Mouse (Mus musculus) stomach, embryonic 16.5 days (tissue): ENCODE measurements around the gene Ccpg1os. TPM values are rescaled to one million over a fixed set of nuclear protein-coding genes. Genes with fewer than 3 reads are reported as not detected.

Experiments used
- ATAC-seq: fragments of 200-750 bp; cut with Nextera tagmentation; 2 replicates; pipeline ENCODE4 v1.8.0; 2017; ENCODE audit warnings: moderate number of reproducible peaks, moderate TSS enrichment; ENCODE audit not compliant: insufficient read depth, low FRiP score
- H3K27ac ChIP-seq: fragments of 300-500 bp; sonication (generic); 2 replicates; pipeline ENCODE4 v1.5.1; 2014; ENCODE audit warnings: low read length
- H3K27me3 ChIP-seq: fragments of 300-500 bp; sonication (generic); 2 replicates; pipeline ENCODE4 v1.6.1; 2014; ENCODE audit warnings: low read length, control low read depth, mixed read lengths; ENCODE audit not compliant: control insufficient read depth, insufficient read depth
- H3K36me3 ChIP-seq: fragments of 300-500 bp; sonication (generic); 2 replicates; pipeline ENCODE4 v1.6.1; 2014; ENCODE audit warnings: low read length; ENCODE audit not compliant: control insufficient read depth, insufficient read depth
- H3K4me1 ChIP-seq: fragments of 300-500 bp; sonication (generic); 2 replicates; pipeline ENCODE4 v1.6.1; 2014; ENCODE audit warnings: low read length, control low read depth, mixed read lengths; ENCODE audit not compliant: control insufficient read depth, insufficient read depth
- H3K4me2 ChIP-seq: fragments of 300-500 bp; sonication (generic); 2 replicates; pipeline ENCODE4 v1.6.1; 2014; ENCODE audit warnings: low read depth, low read length, mixed read lengths
- H3K4me3 ChIP-seq: fragments of 300-500 bp; sonication (generic); replicated peaks from 2 replicates; pipeline ENCODE4 v1.5.1; 2014; ENCODE audit warnings: mild to moderate bottlenecking, low read length
- H3K9ac ChIP-seq: fragments of 300-500 bp; sonication (generic); 2 replicates; pipeline ENCODE4 v1.6.1; 2014; ENCODE audit warnings: low read length
- H3K9me3 ChIP-seq: fragments of 300-500 bp; sonication (generic); replicated peaks from 2 replicates; pipeline ENCODE4 v1.6.1; 2016; ENCODE audit warnings: low read length, control low read depth; ENCODE audit not compliant: control insufficient read depth
- WGBS: fragments of 180-500 bp; shearing (Covaris S2); extraction: QIAGEN DNeasy Blood & Tissue Kit; methylation state at CpG from one replicate; pipeline ENCODE4 v1.1.7; 2014; 5-methylcytosine and 5-hydroxymethylcytosine counted together
- polyA plus RNA-seq: library from polyadenylated mRNA; unstranded; fragments of >200 nt; fragmentation: Nextera tagmentation; extraction: Ambion mirVana; gene quantifications from 2 replicates; pipeline ENCODE4 v1.2.1, GENCODE M21; 2015

Gene Ccpg1os
- polyA plus RNA-seq, 1 experiment from 2014 or later: 11.2 TPM

DNA sequence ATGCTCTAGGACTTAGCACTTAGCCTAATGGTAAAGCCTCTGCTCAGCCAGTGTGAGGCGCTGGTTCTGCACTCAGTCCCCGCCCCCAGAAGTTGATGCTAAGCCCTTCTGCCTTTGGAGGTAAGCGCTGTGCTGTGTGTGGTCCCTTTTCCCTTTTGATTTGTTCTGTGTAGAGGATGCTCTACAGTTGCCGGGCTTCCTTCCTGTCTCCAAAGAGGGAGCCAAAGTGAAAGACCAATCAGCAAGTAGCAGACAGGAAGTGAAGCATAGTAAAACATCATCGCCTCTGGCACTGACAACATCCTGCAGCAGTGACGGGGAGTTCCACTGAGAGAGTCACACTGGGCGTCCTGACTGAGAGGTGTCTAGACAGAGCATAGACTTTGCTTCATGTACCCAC lies 15.3 kb downstream of the Ccpg1os start:
- Histone ChIP-seq H3K4me1 (no peaks in the 10 kb centered on the region), H3K9me3 (no peaks in the 10 kb centered on the region), H3K27ac (no peak overlapping the region), H3K36me3 (no peaks in the 10 kb centered on the region), H3K4me3 (no peak overlapping the region), H3K4me2 (no peak overlapping the region), H3K9ac (no peak overlapping the region), H3K27me3 (no peaks in the 10 kb centered on the region)
- 70% methylated on average over 7 of the region's 7 CpGs for WGBS
- ATAC-seq: no peak

DNA sequence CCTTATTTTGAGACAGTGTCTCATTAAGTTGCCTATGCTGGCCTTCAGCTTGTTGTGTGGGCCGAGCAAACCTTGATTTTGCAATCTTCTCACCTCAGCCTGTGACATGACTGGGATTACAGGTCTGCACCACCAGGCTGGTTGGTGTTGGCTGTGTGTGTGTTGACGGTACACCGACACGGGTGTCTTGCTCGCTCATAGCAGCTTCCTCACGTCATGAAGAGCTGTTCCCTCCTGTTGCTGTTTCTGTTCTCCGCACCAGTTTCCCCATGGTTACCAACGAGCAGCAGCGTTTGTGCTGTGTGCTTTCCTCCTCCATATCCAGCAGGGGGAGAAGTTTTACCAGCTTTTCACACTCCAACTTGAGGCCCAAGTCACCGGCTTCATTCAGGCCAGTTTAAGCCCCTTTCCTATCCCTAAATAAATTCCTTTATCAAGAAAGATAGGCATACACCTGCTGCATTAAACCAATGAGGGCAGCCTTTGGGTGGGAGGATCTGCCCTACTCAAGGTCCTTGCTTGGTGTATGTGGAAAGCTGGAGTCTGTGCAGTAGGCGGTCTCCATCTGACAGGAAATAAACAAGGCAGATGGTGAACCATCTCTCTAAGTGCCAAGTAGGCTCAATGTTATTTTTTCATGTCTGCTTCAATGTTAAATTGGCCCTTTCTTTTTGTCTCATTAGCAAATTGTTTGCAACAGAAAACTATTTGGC lies 16.7 kb downstream of the Ccpg1os start:
- ATAC-seq: peak; percentile 64; the same call in 1 of the 2 replicates
- Histone ChIP-seq H3K27me3 (no peaks in the 10 kb centered on the region), H3K9me3 (no peaks in the 10 kb centered on the region), H3K4me2 (no peak overlapping the region), H3K4me1 (no peaks in the 10 kb centered on the region), H3K27ac (no peak overlapping the region), H3K4me3 (no peak overlapping the region), H3K36me3 (no peaks in the 10 kb centered on the region), H3K9ac (0 out of 2 replicates have a peak overlapping the region, but pooled peaks have one; percentile 7)
- WGBS: 24% methylated on average over 11 of the region's 11 CpGs

DNA sequence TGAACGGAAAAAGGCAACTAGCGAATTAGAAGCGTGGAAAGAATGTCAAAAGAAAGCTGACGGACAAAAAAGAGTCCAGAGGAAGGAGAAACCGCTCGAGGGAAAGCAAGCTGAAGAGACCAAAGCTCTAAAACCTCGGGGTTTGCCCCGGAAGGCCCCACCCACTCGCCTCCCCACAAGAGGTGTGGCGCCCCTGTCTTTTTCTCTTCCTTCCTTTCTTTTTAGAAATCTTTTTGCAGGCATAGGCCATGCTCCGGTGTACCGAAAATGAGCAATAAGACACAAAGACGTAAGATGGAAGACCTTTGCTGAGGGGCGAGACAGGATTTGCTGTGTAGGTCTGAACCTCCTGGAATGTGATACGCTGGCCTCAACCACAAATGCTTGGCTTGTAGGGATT lies 23.2 kb downstream of the Ccpg1os start:
- no peaks in the 10 kb centered on the region for H3K9me3 ChIP-seq
- peaks cover 3% of the 10 kb centered on the region; the same call in 1 of the 2 replicates for H3K4me1 ChIP-seq
- no peak for ATAC-seq
- no peak overlapping the region for H3K4me3 ChIP-seq
- 82% methylated on average over 15 of the region's 15 CpGs for WGBS
- H3K27me3 ChIP-seq: no peaks in the 10 kb centered on the region
- no peak overlapping the region for H3K9ac ChIP-seq
- H3K27ac ChIP-seq: no peak overlapping the region
- H3K4me2 ChIP-seq: no peak overlapping the region
- no peaks in the 10 kb centered on the region for H3K36me3 ChIP-seq

DNA sequence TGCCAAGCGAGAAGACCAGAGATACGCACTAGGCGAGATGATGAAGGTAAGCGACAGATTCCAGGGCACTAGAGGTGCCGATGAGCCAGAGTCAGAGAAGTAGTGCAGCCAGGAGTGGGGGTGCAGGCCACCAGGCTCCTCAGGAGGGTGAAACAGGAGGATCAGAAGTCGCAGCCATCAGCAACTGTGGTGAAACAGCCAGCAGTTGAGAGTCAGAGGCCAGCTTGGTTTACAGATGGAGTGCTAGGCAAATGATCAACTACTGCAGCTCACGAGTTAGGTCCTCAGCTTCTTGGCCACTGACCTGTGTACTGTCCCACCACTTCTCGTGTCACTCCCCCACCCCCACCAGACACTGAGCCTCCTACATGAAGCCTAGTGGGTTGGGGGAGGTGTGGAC lies 23.8 kb downstream of the Ccpg1os start:
- peaks cover 3% of the 10 kb centered on the region; the same call in 1 of the 2 replicates for H3K4me1 ChIP-seq
- WGBS: 64% methylated on average over 8 of the region's 8 CpGs
- no peaks in the 10 kb centered on the region for H3K9me3 ChIP-seq
- H3K36me3 ChIP-seq: no peaks in the 10 kb centered on the region
- ATAC-seq: no peak
- no peak overlapping the region for H3K4me2 ChIP-seq
- H3K27ac ChIP-seq: no peak overlapping the region
- H3K27me3 ChIP-seq: no peaks in the 10 kb centered on the region
- H3K9ac ChIP-seq: no peak overlapping the region
- H3K4me3 ChIP-seq: no peak overlapping the region

DNA sequence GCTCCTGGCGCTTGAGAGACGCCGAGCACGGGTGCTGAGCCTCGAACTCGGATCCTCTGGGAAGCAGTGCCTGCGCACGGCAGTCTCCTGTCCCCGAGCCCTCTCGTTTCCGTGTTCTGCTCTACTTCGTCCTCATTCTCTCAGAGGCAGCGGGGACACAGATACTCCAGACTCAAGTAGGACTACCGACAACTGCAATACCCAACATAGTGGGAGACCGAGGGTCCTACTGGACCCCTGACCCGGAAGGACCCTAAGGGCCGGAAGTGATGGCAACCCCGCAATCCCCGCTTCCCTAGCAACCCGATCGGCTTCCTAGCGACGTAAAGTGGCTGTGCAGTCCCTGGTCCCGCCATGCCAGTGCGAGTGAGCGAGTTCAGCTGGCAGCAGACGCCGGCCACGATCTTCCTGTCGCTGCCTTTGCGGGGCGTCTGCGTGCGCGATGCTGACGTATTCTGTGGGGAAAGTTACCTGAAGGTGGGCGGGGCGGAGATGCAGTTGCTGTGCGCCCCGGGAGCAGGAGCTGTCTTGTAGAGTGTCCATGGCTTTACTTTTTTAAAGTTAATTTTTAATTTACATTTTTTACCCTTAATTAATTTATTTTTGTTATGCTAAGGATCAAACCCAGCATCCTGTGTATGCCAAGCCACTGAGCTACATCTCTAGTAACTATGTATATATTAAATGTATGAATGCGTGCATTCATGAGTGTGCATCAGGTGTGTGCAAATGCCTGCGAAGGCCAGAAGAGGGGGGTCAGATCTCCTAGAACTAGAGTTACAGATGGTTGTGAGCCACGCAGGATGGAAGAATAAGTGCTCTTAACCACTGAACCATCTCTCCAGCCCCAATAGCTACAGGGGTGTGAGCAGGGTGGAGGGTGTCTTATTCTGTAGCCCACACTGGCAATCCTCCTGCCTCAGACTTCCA lies 26.4 kb downstream of the Ccpg1os start, which contains the start of the genes Dyx1c1 and Gm44503:
TSS of gene Dyx1c1 (plus strand) at position 265 of the 930 bp plus-strand sequence.
TSS of gene Gm44503 (plus strand) at position 332 of the 930 bp plus-strand sequence.
- H3K4me3 ChIP-seq: peak within 1 kb of the TSS; percentile 76
- no peaks in the 10 kb centered on the region for H3K27me3 ChIP-seq
- peak within 1 kb of the TSS; percentile 24; the same call in 1 of the 2 replicates for H3K27ac ChIP-seq
- H3K9ac ChIP-seq: peak within 1 kb of the TSS; percentile 74
- H3K36me3 ChIP-seq: no peaks in the 10 kb centered on the region
- peak within 1 kb of the TSS; percentile 68 for H3K4me2 ChIP-seq
- no peaks in the 10 kb centered on the region for H3K9me3 ChIP-seq
- 2% methylated on average over 43 of the region's 43 CpGs for WGBS
- ATAC-seq: peak; percentile 90
- H3K4me1 ChIP-seq: peaks cover 3% of the 10 kb centered on the region; the same call in 1 of the 2 replicates

DNA sequence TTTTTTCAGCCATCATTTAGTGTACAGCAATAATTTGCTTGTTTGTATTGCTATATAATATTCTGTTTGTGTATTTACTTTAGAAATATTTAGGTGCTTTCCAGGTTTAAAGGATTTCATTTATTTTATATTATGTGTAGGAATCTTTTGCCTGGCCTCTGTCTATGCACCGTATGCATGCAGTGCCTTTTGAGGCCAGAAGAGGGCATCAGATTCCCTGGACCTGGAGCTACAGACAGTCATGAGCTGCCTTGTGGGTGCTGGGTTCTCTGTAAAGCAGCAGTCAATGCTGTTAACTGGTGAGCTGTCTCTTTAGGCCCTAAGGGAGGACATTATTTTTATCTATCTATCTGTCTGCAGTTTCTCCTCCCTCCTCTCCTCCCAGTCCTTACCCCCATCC lies 29.6 kb downstream of the Ccpg1os start:
- WGBS: 22% methylated on average over 1 of the region's 1 CpGs
- no peak overlapping the region for H3K4me2 ChIP-seq
- no peaks in the 10 kb centered on the region for H3K27me3 ChIP-seq
- no peak overlapping the region for H3K9ac ChIP-seq
- no peak overlapping the region for H3K27ac ChIP-seq
- no peak overlapping the region for H3K4me3 ChIP-seq
- H3K36me3 ChIP-seq: no peaks in the 10 kb centered on the region
- ATAC-seq: no peak
- no peaks in the 10 kb centered on the region for H3K9me3 ChIP-seq
- H3K4me1 ChIP-seq: peaks cover 3% of the 10 kb centered on the region; the same call in 1 of the 2 replicates

DNA sequence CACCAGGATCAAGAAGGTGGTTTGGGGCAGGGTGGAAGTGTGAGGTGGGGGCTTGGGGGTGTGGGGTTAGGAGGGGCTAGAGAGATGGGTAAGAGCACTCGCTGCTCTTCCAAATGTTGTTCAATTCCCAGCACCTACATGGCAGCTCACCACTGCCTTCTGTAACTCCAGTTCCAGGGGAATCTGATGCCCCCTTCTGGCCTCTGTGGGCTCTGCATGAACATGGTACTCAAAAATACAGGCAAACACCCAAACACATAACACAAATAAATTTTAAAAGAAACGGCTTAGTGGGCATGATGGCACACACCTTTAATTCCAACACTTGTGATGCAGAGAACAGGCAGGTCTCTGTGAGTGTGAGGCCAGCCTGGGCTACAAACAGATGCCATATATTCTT lies 30.4 kb downstream of the Ccpg1os start:
- no peak overlapping the region for H3K27ac ChIP-seq
- H3K4me2 ChIP-seq: no peak overlapping the region
- no peaks in the 10 kb centered on the region for H3K9me3 ChIP-seq
- 53% methylated on average over 2 of the region's 2 CpGs for WGBS
- no peak for ATAC-seq
- peaks cover 3% of the 10 kb centered on the region; the same call in 1 of the 2 replicates for H3K4me1 ChIP-seq
- no peak overlapping the region for H3K4me3 ChIP-seq
- no peak overlapping the region for H3K9ac ChIP-seq
- H3K36me3 ChIP-seq: no peaks in the 10 kb centered on the region
- no peaks in the 10 kb centered on the region for H3K27me3 ChIP-seq

DNA sequence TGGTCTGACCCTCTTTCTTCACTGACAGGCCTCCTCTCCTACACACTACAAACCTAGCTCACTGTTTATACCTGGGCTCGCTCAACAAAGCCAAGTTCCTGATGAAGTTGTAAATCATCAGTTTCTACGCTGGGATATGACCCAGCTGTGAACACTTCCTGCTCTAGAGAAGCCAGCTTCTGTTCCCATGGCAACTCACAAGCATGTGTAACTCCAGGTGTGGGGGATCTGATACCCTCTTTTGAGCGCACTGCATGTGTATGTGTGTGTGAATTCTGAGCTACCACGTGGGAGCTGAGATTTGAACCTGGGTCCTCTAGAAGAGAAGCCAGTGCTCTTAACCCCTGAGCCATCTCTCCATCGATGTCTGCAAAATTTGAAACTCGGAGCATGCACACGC lies 35.6 kb downstream of the Ccpg1os start:
- Histone ChIP-seq H3K4me3 (no peak overlapping the region), H3K36me3 (peaks cover 8% of the 10 kb centered on the region; the same call in 1 of the 2 replicates), H3K4me2 (no peak overlapping the region), H3K9ac (no peak overlapping the region), H3K27me3 (no peaks in the 10 kb centered on the region), H3K9me3 (no peaks in the 10 kb centered on the region), H3K4me1 (no peaks in the 10 kb centered on the region; the same call in 1 of the 2 replicates), H3K27ac (no peak overlapping the region)
- WGBS: 48% methylated on average over 7 of the region's 7 CpGs
- ATAC-seq: no peak

DNA sequence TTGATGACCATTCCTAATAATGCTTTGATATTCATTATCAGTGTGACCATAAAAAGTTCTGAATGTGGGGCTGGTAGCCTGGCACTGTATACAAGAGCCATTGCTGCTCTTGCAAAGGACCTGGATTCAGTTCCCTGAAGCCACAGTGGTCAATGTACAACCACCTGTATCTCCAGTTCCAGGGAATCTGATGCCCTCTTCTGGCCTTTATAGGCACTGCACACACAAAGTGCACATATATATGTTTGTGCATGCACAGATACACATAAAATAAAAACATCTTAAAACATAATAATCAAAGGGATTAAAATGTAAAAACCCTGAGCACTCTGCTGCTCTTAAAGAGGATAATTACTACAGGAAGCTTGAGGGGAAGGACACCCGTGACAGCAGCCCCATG lies 38.2 kb downstream of the Ccpg1os start:
- peaks cover 11% of the 10 kb centered on the region; the same call in 1 of the 2 replicates for H3K36me3 ChIP-seq
- no peak for ATAC-seq
- no peak overlapping the region for H3K4me3 ChIP-seq
- no peaks in the 10 kb centered on the region for H3K9me3 ChIP-seq
- no peak overlapping the region for H3K9ac ChIP-seq
- no peaks in the 10 kb centered on the region for H3K27me3 ChIP-seq
- no peaks in the 10 kb centered on the region; the same call in 1 of the 2 replicates for H3K4me1 ChIP-seq
- no peak overlapping the region for H3K27ac ChIP-seq
- no peak overlapping the region for H3K4me2 ChIP-seq
- WGBS: 88% methylated on average over 1 of the region's 1 CpGs
